Mouse (Mus musculus) erythroblast, embryonic 14.5 days (primary cell): ENCODE results near the gene Olfr1393. TPM values are rescaled to one million over a fixed set of nuclear protein-coding genes. Genes with fewer than 3 reads are reported as not detected.
"Not testable (repeated sequence)": the region's sequence is repeated elsewhere in the genome, so short reads cannot be mapped to it uniquely, and the experiment has no call there.

Source experiments
- H3K27me3 ChIP-seq: 2 replicates; pipeline ENCODE4 v1.6.1; 2012; ENCODE audit warnings: inconsistent platforms; ENCODE audit not compliant: control insufficient read depth
- H3K36me3 ChIP-seq: 2 replicates; pipeline ENCODE4 v1.6.1; 2012; ENCODE audit warnings: mild to moderate bottlenecking, inconsistent platforms; ENCODE audit not compliant: control insufficient read depth
- H3K4me1 ChIP-seq: 2 replicates; pipeline ENCODE4 v1.6.1; 2012; ENCODE audit warnings: inconsistent platforms; ENCODE audit not compliant: control insufficient read depth
- H3K4me3 ChIP-seq: replicated peaks from 2 replicates; pipeline ENCODE3; 2012; ENCODE audit warnings: moderate library complexity, mild to moderate bottlenecking, inconsistent platforms
- H3K9me3 ChIP-seq: 2 replicates; pipeline ENCODE4 v1.6.1; 2012; ENCODE audit warnings: low read length, inconsistent platforms, mixed read lengths; ENCODE audit not compliant: control insufficient read depth
- GATA1 ChIP-seq: IDR thresholded peaks from 2 replicates; pipeline ENCODE4 v1.6.1; 2012; ENCODE audit warnings: low read length, inconsistent platforms, mixed read lengths
- TAL1 ChIP-seq: IDR thresholded peaks from 3 replicates; pipeline ENCODE4 v1.6.1; 2012; ENCODE audit warnings: low read length, inconsistent platforms, mixed read lengths
- polyA plus RNA-seq: library from polyadenylated mRNA; stranded (reverse); fragments of >175 nt; gene quantifications from 2 replicates; pipeline ENCODE4 v1.2.3, GENCODE M21; 2012

Olfr1393 gene
- polyA plus RNA-seq, 1 experiment = not detected

DNA sequence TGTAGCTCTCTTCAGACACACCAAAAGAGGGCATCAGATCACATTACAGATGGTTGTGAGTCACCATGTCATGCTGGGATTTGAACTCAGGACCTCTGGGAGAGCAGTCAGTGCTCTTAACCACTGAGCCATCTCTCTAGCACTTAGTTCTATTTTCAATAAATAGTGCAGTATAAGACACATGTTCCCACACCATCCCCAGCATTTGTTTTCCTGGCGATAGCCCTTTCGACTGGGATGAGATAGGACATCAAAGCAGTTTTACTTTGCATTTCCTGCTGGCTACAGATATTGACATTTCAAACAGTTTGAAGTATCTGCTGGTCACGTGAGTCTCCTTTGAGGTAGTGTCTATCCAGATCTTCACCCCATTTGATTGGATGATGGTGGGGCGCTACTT lies 7.7 kb upstream of the Olfr1393 start:
- no peaks in the 10 kb centered on the region for H3K4me1 ChIP-seq

DNA sequence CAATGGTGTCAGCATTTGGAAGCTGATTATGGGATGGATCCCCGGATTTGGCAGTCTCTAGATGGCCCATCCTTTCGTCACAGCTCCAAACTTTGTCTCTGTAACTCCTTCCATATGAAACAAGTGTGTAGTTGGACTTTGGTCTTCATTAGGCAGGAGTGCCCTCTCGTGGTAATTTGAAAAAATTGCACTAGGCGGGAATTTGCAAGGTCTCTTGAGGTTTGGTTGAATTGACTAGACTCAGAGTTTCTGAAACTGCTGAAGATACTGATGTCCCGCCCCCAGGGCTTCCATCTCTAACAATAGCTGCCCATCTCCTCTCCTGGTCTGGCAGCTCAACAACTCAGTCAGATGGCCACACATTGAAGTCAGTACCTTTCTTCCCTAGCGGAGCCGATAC lies 6.8 kb upstream of the Olfr1393 start:
- no peaks in the 10 kb centered on the region for H3K4me1 ChIP-seq
- H3K4me3 ChIP-seq = no peak overlapping the region
- no peaks in the 10 kb centered on the region for H3K9me3 ChIP-seq
- no peaks in the 10 kb centered on the region for H3K27me3 ChIP-seq
- no peak for TF ChIP-seq GATA1
- no peak for TF ChIP-seq TAL1
- H3K36me3 ChIP-seq = no peaks in the 10 kb centered on the region; the same call in 1 of the 2 replicates

More for the DNA sequence above, 7.7 kb upstream of the Olfr1393 start:
- H3K4me3 ChIP-seq = no peak overlapping the region
- H3K9me3 ChIP-seq = no peaks in the 10 kb centered on the region
- H3K36me3 ChIP-seq = peaks cover 3% of the 10 kb centered on the region
- H3K27me3 ChIP-seq = no peaks in the 10 kb centered on the region
- TF ChIP-seq GATA1 = no peak
- no peak for TF ChIP-seq TAL1

DNA sequence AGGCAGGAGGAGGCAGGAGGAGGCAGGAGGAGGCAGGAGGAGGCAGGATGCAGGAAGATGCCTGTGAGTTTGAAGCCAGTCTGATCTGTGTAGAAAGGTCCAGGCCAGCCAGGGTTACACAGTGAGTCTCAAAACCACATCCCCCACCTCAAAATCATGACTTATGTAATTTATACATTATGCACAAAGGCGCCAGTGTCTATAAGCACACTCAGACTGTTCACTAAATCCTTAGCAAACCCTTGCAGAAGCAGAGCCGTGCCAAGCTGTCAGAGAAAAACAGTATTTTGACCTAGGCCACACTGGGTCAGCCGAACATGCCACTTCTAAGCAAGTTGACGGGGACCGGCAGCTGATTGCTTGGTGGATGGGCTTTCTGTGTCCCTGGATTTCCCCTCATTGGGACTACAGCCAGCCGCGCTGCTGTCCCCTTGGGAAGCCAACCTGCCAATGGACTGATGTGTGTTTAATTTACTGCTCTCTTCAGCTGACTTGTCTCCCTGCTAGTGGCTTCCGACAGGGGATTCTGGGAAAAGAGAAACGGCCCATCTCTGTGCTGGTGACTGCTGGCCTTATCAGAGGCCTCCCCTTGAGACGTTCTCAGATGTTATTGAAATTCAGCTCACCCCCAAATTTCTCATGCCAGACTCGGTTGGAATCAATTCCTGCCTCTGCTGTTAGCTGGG lies 4.1 kb upstream of the Olfr1393 start:
- no peak overlapping the region for H3K4me3 ChIP-seq
- H3K27me3 ChIP-seq = no peaks in the 10 kb centered on the region
- TF ChIP-seq TAL1 (no peak), GATA1 (no peak)
- H3K4me1 ChIP-seq = no peaks in the 10 kb centered on the region
- no peaks in the 10 kb centered on the region for H3K36me3 ChIP-seq
- no peaks in the 10 kb centered on the region for H3K9me3 ChIP-seq

DNA sequence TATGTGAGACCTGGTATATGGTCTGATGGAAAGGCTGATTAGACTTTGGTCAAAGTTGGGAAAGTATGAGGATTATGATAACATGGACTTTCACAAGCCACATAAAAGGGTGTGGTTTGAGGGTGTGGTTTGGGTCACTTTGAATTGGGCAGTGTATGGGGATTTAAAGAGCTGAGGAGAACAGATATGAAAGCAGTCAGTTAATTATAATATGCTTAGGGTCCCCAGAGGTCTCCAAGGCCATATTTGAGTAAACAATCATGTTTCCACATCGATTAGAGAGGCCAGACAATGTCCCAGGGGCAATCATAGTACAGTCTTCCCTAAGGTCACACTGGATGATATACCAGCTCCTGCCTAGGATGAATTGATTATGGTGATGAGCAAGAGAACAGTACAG lies 6.9 kb downstream of the Olfr1393 start, which contains the start of gene Olfr1392:
TSS of gene Olfr1392 (plus strand) at position 301 of the 400 bp plus-strand sequence.
- not testable (repeated sequence) for H3K4me3 ChIP-seq, H3K4me1 ChIP-seq, H3K27me3 ChIP-seq, H3K9me3 ChIP-seq, H3K36me3 ChIP-seq

DNA sequence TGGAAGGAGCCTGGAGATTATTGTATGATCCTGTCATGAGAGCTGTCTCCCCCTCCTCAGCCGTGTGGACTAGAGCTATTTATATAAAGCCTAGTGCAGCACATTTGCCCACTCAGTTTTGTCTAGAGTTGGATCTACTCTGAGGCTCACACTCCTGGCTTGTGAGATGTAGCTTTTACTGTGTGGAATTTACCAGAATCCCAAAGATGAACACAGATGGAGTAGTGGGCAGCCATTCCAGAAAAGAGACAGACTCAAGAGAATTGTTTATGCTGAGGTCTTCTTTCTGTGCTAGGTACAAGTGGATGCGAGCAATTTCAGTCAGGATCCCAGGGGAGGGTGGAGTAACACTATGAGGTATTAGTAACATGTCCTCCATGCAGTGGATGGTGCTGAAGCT lies 9.1 kb downstream of the Olfr1393 start:
- TF ChIP-seq GATA1 (no peak), TAL1 (no peak)
- H3K27me3 ChIP-seq = no peaks in the 10 kb centered on the region
- no peaks in the 10 kb centered on the region for H3K9me3 ChIP-seq
- H3K4me1 ChIP-seq = no peaks in the 10 kb centered on the region
- H3K36me3 ChIP-seq = no peaks in the 10 kb centered on the region
- H3K4me3 ChIP-seq = no peak overlapping the region

DNA sequence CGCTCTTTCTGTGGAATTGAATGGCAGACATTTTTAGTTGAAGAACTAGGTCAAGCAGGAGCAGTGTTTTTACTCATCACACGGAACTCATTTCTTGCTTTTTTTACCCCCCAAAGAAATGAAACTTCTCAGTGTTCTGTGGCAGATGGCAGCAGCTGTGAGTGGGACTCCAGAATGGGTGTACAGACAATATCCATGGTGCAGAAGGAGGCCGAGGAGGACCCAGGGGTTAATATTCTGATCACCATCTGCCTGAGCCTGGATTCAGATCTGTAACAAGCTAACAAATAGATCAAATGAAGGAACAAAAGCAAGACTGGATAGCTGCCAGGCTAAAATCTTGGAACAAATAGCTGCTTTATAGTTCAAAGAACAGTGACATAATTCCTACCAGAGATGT lies 14.7 kb downstream of the Olfr1393 start:
- H3K4me3 ChIP-seq = no peak overlapping the region
- H3K36me3 ChIP-seq = no peaks in the 10 kb centered on the region
- H3K9me3 ChIP-seq = no peaks in the 10 kb centered on the region
- no peaks in the 10 kb centered on the region for H3K27me3 ChIP-seq
- TF ChIP-seq GATA1 = no peak
- TF ChIP-seq TAL1 = no peak
- H3K4me1 ChIP-seq = no peaks in the 10 kb centered on the region

DNA sequence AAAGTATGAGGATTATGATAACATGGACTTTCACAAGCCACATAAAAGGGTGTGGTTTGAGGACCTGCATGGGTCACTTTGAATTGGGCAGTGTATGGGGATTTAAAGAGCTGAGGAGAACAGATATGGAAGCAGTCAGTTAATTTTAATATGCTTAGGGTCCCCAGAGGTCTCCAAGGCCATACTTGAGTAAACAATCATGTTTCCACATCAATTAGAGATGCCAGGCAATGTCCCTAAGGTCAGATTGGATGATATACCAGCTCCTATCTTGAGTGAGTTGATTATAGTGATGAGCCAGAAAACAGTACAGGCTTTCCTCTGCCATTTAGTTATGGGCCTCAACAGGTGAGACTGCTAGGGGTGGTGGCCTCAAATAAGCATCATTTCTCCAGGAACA lies 26.3 kb downstream of the Olfr1393 start, which contains the start of gene Olfr10:
TSS of gene Olfr10 (plus strand) at position 301 of the 400 bp plus-strand sequence.
- Histone ChIP-seq H3K4me1 (no peaks in the 10 kb centered on the region), H3K4me3 (no peak within 1 kb of the TSS), H3K9me3 (no peaks in the 10 kb centered on the region), H3K36me3 (no peaks in the 10 kb centered on the region), H3K27me3 (no peaks in the 10 kb centered on the region)
- no peak for TF ChIP-seq GATA1

DNA sequence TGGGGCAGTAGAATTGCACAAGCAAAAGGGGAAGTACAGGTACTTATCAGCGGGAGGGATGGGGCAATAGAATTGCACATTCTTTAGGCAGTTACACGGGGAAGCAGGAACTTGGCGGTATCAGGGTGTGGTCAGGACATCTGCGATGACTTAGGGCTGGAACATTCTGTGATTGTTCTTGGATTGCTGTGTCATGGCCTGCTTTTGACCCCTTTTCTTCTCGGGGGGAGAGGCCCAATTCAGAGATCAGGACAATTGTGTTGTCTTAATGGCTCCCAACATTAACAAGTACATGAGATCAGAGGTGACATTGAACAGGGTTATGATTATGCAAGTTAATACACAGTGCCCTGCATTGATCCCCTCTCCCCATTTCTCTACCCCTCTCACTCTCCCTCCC lies 30.4 kb downstream of the Olfr1393 start:
- H3K36me3 ChIP-seq, H3K4me1 ChIP-seq, H3K4me3 ChIP-seq, H3K27me3 ChIP-seq, H3K9me3 ChIP-seq: not testable (repeated sequence)

DNA sequence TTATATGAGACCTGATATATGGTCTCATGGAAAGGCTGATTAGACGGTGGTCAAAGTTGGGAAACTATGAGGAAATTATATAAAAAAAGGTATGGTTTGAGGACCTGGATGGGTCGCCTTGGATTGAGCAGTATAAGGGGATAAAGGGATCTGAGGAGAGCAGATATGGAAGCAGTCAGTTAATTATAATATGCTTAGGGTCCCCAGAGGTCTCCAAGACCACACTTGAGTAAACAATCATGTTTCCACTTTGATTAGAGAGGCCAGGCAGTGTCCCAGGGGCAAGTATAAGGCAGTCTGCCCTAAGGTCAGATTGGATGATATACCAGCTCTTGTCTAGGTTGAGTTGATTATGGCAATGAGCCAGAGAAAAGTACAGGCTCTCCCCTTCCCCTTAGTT lies 44.3 kb downstream of the Olfr1393 start, which contains the start of gene Olfr1391:
TSS of gene Olfr1391 (plus strand) at position 301 of the 400 bp plus-strand sequence.
- Histone ChIP-seq H3K36me3 (no peaks in the 10 kb centered on the region), H3K4me3 (no peak within 1 kb of the TSS), H3K4me1 (no peaks in the 10 kb centered on the region), H3K9me3 (no peaks in the 10 kb centered on the region), H3K27me3 (no peaks in the 10 kb centered on the region)
- no peak for TF ChIP-seq TAL1
- TF ChIP-seq GATA1 = no peak

DNA sequence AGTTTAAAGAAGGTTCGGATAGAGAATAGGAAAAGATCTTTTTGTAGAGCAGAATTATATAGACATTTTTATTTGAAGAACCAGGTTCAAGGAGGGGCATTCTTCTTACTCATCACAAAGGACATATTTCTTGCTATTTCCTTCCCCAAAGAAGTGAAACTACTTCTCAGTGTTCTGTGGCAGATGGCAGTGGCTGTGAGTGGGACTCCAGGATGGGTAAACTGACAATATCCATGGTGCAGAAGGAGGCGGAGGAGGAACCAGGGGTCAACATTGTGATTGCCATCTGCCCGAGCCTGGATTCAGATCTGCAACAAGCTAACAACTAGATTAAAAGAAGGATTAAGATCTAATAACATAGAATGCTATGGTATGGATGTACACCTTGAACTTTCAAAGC lies 48.6 kb downstream of the Olfr1393 start:
- H3K9me3 ChIP-seq = no peaks in the 10 kb centered on the region
- H3K27me3 ChIP-seq = no peaks in the 10 kb centered on the region
- no peak overlapping the region for H3K4me3 ChIP-seq
- no peak for TF ChIP-seq GATA1
- no peak for TF ChIP-seq TAL1
- H3K4me1 ChIP-seq = no peaks in the 10 kb centered on the region
- no peaks in the 10 kb centered on the region for H3K36me3 ChIP-seq
